Mouse (Mus musculus) small intestine, adult 2 months (tissue): ENCODE data around the gene Bcr. TPM values are rescaled to one million over a fixed set of nuclear protein-coding genes. Genes with fewer than 3 reads are reported as not detected.

Source experiments
- H3K27ac ChIP-seq: fragments of 200-500 bp; 2 replicates; pipeline ENCODE4 v1.5.1; 2012; ENCODE audit warnings: low read depth, low read length, control low read depth, inconsistent platforms; ENCODE audit not compliant: insufficient read depth
- H3K27me3 ChIP-seq: fragments of 200-500 bp; 2 replicates; pipeline ENCODE4 v1.6.1; 2012; ENCODE audit warnings: mild to moderate bottlenecking, moderate library complexity, low read length, inconsistent platforms; ENCODE audit not compliant: control insufficient read depth, insufficient read depth
- H3K36me3 ChIP-seq: fragments of 200-500 bp; 2 replicates; pipeline ENCODE4 v1.6.1; 2012; ENCODE audit warnings: mild to moderate bottlenecking, low read length, control low read depth, inconsistent platforms; ENCODE audit not compliant: control insufficient read depth, insufficient read depth
- H3K4me1 ChIP-seq: fragments of 200-500 bp; 2 replicates; pipeline ENCODE4 v1.6.1; 2012; ENCODE audit warnings: low read length, inconsistent platforms, mixed read lengths; ENCODE audit not compliant: control insufficient read depth, insufficient read depth, insufficient read length
- H3K4me3 ChIP-seq: fragments of 200-500 bp; 2 replicates; pipeline ENCODE4 v1.5.1; 2012; ENCODE audit warnings: low read depth, mild to moderate bottlenecking, control low read depth, inconsistent platforms, low read length, moderate library complexity
- CTCF ChIP-seq: fragments of 200-500 bp; IDR thresholded peaks from 2 replicates; pipeline ENCODE4 v1.5.1; 2012; ENCODE audit warnings: low read depth, mild to moderate bottlenecking, control low read depth, inconsistent platforms, low read length, moderate library complexity, mixed read lengths; ENCODE audit not compliant: insufficient replicate concordance, insufficient read length; ENCODE audit errors: extremely low read depth
- POLR2A ChIP-seq: fragments of 200-500 bp; IDR thresholded peaks from 2 replicates; pipeline ENCODE4 v1.6.1; 2012; ENCODE audit warnings: low read depth, mild to moderate bottlenecking, control low read depth, inconsistent platforms, low read length, moderate library complexity
- WGBS: fragments of 180-500 bp; shearing (Covaris S2); methylation state at CpG from one replicate; pipeline ENCODE4 v1.1.7; 2018; 5-methylcytosine and 5-hydroxymethylcytosine counted together
- polyA plus RNA-seq: library from polyadenylated mRNA; depleted of rRNA; stranded (reverse); fragments of >200 nt; gene quantifications from 2 replicates; pipeline ENCODE4 v1.2.3, GENCODE M21; 2012

Bcr gene
- polyA plus RNA-seq, 1 experiment, result 46.9 TPM

DNA sequence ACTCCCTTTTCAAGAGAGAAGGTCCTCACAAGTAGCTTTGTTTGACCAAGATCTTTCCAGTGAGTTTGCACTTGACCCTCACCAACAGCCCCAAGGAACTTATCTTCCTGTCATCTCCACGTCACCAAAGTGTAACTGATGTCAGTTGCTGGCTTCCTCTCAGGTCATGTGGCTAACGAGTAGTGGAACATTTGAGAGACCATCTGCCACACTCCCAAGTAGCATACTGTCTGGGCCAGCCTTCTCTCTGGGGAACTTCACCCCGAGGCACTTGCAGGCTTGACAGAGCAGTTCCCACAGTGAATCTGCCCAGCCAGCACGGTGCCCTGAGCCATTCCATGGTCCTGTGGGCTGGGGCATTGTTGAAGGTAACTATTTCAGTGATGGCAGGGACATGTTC lies 65.2 kb downstream of the Bcr start:
- 76% methylated on average over 4 of the region's 4 CpGs for WGBS
- Histone ChIP-seq H3K27me3 (no peaks in the 10 kb centered on the region), H3K4me1 (peaks cover 15% of the 10 kb centered on the region), H3K27ac (no peak overlapping the region), H3K4me3 (no peak overlapping the region), H3K36me3 (peaks cover 19% of the 10 kb centered on the region)
- TF ChIP-seq CTCF (no peak), POLR2A (no peak)

DNA sequence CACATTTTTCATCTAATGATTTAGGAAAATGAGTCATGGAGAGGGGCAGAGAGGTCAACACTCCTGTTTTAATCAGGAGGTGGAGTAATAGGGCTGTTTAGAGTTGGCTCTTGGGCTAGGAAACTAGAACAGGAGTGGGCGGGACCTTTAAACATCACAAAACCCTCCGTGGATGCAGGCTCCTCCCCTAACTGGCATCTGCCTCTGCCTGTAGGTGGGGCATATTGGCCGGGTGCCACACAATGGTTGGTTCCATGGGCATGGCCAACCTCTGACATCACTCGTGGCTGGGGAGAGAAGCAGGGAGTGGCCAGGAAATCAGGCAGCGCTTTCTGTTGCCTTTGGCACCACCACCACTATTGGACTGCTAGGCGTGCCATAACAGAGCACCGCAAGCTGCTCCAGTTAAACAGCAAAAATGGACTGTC lies 68.9 kb downstream of the Bcr start:
- Histone ChIP-seq H3K27ac (peak overlapping the region; percentile 51; the same call in 1 of the 2 replicates), H3K27me3 (no peaks in the 10 kb centered on the region), H3K36me3 (peaks cover 20% of the 10 kb centered on the region), H3K4me1 (peaks cover 19% of the 10 kb centered on the region), H3K4me3 (no peak overlapping the region)
- WGBS, result 22% methylated on average over 7 of the region's 7 CpGs
- TF ChIP-seq POLR2A, result peak; percentile 66; the same call in 1 of the 2 replicates
- TF ChIP-seq CTCF, result no peak

DNA sequence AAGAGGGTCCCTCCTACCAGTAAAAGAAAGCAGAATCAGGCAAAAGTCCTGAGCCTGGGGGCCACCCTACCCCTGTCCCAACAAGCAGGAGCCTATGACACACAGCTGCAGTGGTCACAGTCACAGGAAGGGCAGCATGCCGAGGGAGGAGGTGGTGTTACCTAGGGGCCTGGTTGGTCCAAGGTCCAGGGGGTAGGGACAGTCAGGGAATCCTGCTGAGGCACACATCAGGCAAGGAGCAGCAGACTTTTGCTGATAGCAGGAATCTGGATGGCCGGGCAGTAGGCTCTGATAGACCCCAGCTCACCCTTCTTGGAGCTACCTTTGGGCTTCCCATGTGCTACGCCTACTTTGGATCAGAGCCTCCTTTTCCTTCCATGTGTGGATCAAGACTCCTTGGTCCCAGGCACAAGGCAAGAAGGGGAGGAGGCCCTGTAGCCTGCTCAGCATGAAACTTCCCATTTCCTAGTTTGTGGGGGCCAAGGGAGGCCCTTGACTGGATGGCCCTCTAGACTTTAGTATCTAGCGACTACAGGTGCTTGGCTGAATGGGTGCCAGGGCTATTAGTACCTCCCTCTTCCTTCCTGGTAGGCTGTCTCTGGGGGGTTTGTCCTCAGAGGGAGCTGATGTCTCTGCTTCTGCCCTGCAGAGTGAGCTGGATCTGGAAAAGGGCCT lies 70.1 kb downstream of the Bcr start:
- Histone ChIP-seq H3K4me1 (peaks cover 19% of the 10 kb centered on the region), H3K36me3 (peaks cover 24% of the 10 kb centered on the region), H3K4me3 (peak overlapping the region; percentile 69), H3K27me3 (no peaks in the 10 kb centered on the region), H3K27ac (peak overlapping the region; percentile 100)
- 47% methylated on average over 4 of the region's 4 CpGs for WGBS
- peak; percentile 58; the same call in 1 of the 2 replicates for TF ChIP-seq POLR2A
- no peak for TF ChIP-seq CTCF

DNA sequence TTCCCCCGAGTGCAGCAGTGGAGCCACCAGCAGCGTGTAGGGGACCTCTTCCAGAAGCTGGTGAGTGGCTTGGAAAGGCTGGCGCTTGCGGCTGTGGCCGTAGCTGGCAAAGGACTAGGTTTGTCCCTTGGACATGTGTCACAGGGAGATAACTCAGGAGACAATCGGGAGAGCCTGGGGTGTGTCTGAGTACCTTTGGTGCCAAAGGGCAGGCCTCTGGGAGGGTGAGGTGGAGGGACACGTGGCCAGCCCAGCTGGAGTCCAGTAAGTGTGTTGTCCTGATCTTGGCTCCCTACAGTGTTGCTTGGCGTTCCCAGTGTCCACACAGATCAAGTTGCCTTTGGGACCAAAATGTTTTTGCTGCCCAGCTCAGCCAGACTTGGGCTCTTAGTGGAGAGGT lies 71.2 kb downstream of the Bcr start:
- H3K36me3 ChIP-seq, result peaks cover 24% of the 10 kb centered on the region
- H3K4me1 ChIP-seq, result peaks cover 19% of the 10 kb centered on the region
- H3K27ac ChIP-seq, result peak overlapping the region; percentile 100
- peak overlapping the region; percentile 92 for H3K4me3 ChIP-seq
- TF ChIP-seq POLR2A (peak; percentile 74), CTCF (no peak)
- H3K27me3 ChIP-seq, result no peaks in the 10 kb centered on the region
- WGBS, result 42% methylated on average over 8 of the region's 8 CpGs

DNA sequence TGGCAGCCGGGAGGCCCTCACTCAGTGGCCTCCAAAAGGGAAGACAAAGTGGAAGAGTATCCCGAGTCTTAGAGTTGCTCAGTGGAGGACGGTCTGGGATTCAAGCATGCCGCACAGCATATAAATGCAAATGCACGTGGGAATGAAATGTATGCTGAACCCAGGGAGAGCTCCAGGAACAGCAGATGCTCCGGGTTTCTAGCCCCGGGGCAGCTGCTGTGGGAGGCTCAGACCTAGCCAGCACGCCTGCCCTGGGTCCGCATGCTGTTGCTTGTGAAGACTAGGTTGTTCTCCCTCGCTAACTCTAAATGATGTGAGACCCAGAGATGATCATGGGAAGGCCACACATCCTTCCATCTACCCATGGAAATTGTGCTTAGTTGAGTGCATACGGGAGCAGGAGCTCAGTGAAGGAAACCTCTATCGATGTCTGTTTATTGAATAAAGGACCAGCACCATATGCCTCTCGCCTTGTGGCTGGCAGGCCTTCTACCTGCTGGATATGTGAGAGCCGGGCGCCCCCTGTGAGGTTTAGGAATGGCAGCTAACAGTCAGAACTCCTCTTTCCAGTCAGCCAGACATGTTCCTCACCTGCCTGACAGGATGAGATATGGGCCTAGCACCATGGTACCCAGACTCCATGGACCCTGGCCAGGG lies 74.6 kb downstream of the Bcr start:
- no peak for TF ChIP-seq POLR2A
- no peak for TF ChIP-seq CTCF
- Histone ChIP-seq H3K36me3 (peaks cover 37% of the 10 kb centered on the region), H3K4me1 (peaks cover 7% of the 10 kb centered on the region), H3K27me3 (no peaks in the 10 kb centered on the region), H3K4me3 (no peak overlapping the region), H3K27ac (no peak overlapping the region)
- 98% methylated on average over 15 of the region's 15 CpGs for WGBS

DNA sequence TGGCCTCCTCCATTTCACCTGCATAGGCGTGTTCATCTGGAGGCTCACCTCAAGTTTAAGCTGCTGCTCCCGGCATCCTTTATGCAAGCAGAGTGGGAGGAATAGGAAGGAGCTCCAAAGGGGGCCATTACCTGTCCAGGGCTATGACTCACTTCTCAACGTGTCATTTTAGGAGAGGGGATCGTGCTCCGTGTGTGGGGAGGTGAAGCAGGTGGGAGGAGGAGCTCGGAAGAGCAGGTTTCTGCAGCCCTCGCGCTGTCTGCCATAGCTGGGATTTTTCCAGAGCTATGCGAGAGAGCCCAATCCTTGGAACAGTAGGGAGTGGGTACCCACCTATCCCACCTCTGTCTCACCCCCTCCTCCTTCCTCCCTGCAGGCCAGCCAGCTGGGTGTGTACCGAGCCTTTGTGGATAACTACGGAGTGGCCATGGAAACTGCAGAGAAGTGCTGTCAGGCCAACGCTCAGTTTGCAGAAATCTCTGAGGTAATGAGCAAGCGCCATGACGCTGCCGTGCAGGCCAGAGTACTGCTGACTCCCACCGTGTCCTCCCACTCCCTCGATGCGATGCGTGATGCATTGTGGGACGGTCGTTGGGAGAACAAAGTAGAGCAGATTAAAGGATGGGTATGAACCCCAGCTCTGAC lies 75.2 kb downstream of the Bcr start:
- WGBS, result 95% methylated on average over 21 of the region's 21 CpGs
- H3K27ac ChIP-seq, result no peak overlapping the region
- peaks cover 41% of the 10 kb centered on the region for H3K36me3 ChIP-seq

DNA sequence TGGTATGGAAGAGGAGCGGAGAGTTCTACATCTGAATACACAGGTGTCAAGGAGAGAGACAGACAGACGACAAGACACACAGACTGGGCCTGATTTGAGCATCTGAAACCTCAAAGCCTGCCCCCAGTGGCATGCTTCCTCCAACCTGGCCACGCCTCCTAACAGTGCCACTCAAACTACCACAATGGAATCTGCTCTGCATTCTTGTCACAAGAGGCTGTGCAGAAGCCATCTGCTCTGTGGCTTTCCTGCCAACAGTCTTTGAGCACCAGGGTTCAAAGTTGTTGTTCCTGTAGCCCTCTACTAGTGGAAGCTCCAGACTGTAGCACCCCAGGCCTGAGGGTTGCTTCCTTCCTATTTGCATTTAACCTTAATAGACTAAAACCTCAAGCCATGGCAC lies 76.8 kb downstream of the Bcr start:
- TF ChIP-seq POLR2A (no peak), CTCF (no peak)
- Histone ChIP-seq H3K27ac (no peak overlapping the region), H3K36me3 (peaks cover 50% of the 10 kb centered on the region), H3K27me3 (no peaks in the 10 kb centered on the region), H3K4me3 (no peak overlapping the region), H3K4me1 (peaks cover 6% of the 10 kb centered on the region; the same call in 1 of the 2 replicates)
- 78% methylated on average over 3 of the region's 3 CpGs for WGBS

More for the DNA sequence above, 75.2 kb downstream of the Bcr start:
- Histone ChIP-seq H3K27me3 (no peaks in the 10 kb centered on the region), H3K4me3 (no peak overlapping the region), H3K4me1 (peaks cover 7% of the 10 kb centered on the region)
- TF ChIP-seq CTCF (no peak), POLR2A (no peak)
